Comparison of ENCODE assay signal across 25 mouse cellular contexts in the genomic region with DNA sequence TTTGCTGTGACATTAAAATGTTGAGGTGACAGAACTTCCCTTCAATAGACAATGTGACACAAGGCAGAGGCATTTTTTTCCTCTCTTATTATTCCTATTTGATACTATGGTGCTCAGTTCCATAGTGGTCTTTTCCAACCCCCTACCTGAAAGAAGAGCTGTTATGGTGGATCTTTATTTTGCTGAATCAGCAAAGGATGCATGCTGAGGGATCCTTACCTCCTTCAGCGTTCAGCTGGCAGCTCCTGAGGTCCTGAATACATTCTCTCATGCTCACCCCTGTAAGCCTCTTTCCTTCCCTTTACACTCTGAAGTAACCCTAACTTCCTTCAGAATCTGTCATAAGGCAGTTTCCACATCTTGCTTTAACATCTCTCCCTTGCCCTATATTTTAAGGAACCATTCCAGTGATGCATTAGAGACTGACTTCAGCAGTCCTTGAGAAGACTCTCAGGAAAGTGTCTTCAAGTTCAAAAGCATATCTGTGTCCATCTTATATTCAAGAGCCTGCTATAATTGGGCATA. TPM values are rescaled to one million over a fixed set of nuclear protein-coding genes. Genes with fewer than 3 reads are reported as not detected.
"Had no signal": no experiment of that assay in that cellular context is flagged by ENCODE, and none has a peak within 500 bp of the region (broad histone marks: within the 10 kb centered on the region; RNA-seq: fewer than 3 reads in every experiment).

No protein-coding gene starts in this region.

- H3K27ac ChIP-seq: heart, embryonic 10.5 days; hindbrain, embryonic 10.5 days; hindbrain, embryonic 12.5 days; hindbrain, embryonic 14.5 days; intestine, embryonic 15.5 days; layer of hippocampus, adult 2 months; left cerebral cortex, adult 2 months; limb, embryonic 10.5 days; limb, embryonic 12.5 days had no signal

- H3K4me3 ChIP-seq: heart, embryonic 10.5 days; heart, embryonic 12.5 days; hindbrain, embryonic 10.5 days; hindbrain, embryonic 12.5 days; intestine, embryonic 15.5 days; layer of hippocampus, adult 2 months; left cerebral cortex, adult 2 months; limb, embryonic 10.5 days; limb, embryonic 12.5 days had no signal

- DNase-seq: gastrocnemius, postnatal 10 days; gastrocnemius, postnatal 36 days; heart, adult 18-20 months; heart, postnatal 10 days; heart, postnatal 4 days; kidney, adult 18-20 months; kidney, adult 8-10 months; kidney, postnatal 10 days; kidney, postnatal 25 days; kidney, postnatal 4 days; liver had no signal

- ATAC-seq: hindbrain, embryonic 16.5 days; inflammation-experienced regulatory T-cells, adult 6 months; intestine, embryonic 15.5 days; intestine, postnatal 0 days had no signal

- H3K4me1 ChIP-seq: heart, embryonic 10.5 days; heart, embryonic 12.5 days; hindbrain, embryonic 10.5 days; hindbrain, embryonic 12.5 days; intestine, embryonic 15.5 days; limb, embryonic 12.5 days had no signal

- H3K4me2 ChIP-seq: heart, embryonic 12.5 days; hindbrain, embryonic 12.5 days; hindbrain, embryonic 14.5 days; intestine, embryonic 15.5 days; limb, embryonic 12.5 days; liver, embryonic 11.5 days had no signal

- H3K9me3 ChIP-seq: heart, embryonic 10.5 days; heart, embryonic 12.5 days; hindbrain, embryonic 10.5 days; hindbrain, embryonic 12.5 days; intestine, embryonic 15.5 days; limb, embryonic 10.5 days; limb, embryonic 12.5 days had no signal

- H3K9ac ChIP-seq: heart, embryonic 12.5 days; hindbrain, embryonic 12.5 days; hindbrain, embryonic 14.5 days; intestine, embryonic 15.5 days; limb, embryonic 12.5 days had no signal

- H3K36me3 ChIP-seq: heart, embryonic 10.5 days; heart, embryonic 12.5 days; hindbrain, embryonic 10.5 days; hindbrain, embryonic 12.5 days; intestine, embryonic 15.5 days; limb, embryonic 10.5 days; limb, embryonic 12.5 days had no signal

- H3K27me3 ChIP-seq: heart, embryonic 12.5 days; hindbrain, embryonic 12.5 days; intestine, embryonic 15.5 days; limb, embryonic 12.5 days had no signal

RNA-seq across cellular contexts. Expression of gene Epm2a, which starts 23.7 kb away (rescaled TPM):
- polyA plus RNA-seq: inflammation-experienced regulatory T-cells, adult 6 months had no signal
